Mouse (Mus musculus) hindbrain, postnatal 0 days (tissue): ENCODE data around the gene Ccdc34. TPM values are rescaled to one million over a fixed set of nuclear protein-coding genes. Genes with fewer than 3 reads are reported as not detected.

Experiments used
- ATAC-seq: fragments of 200-750 bp; cut with Nextera tagmentation; 2 replicates; pipeline ENCODE4 v1.8.0; 2017; ENCODE audit warnings: mild to moderate bottlenecking, moderate TSS enrichment, moderate library complexity
- DNase-seq: peaks from one replicate; pipeline ENCODE4 v3.0.0-alpha.2; 2015; ENCODE audit warnings: low spot score
- H3K27ac ChIP-seq: fragments of 300-500 bp; sonication (generic); 2 replicates; pipeline ENCODE4 v1.5.1; 2014; ENCODE audit warnings: mild to moderate bottlenecking
- H3K27me3 ChIP-seq: fragments of 300-500 bp; sonication (generic); 2 replicates; pipeline ENCODE4 v1.6.1; 2014; ENCODE audit warnings: low read length, mixed read lengths; ENCODE audit not compliant: insufficient read depth
- H3K36me3 ChIP-seq: fragments of 300-500 bp; sonication (generic); 2 replicates; pipeline ENCODE4 v1.6.1; 2014; ENCODE audit warnings: low read length, mixed read lengths; ENCODE audit not compliant: insufficient read depth
- H3K4me1 ChIP-seq: fragments of 300-500 bp; sonication (generic); 2 replicates; pipeline ENCODE4 v1.6.1; 2014; ENCODE audit warnings: antibody characterized with exemption, low read length, mixed read lengths; ENCODE audit not compliant: insufficient read depth
- H3K4me2 ChIP-seq: fragments of 300-500 bp; sonication (generic); 2 replicates; pipeline ENCODE4 v1.6.1; 2014; ENCODE audit warnings: low read depth, mild to moderate bottlenecking, low read length, moderate library complexity, mixed read lengths
- H3K4me3 ChIP-seq: fragments of 300-500 bp; sonication (generic); 2 replicates; pipeline ENCODE4 v1.5.1; 2014; ENCODE audit warnings: low read length
- H3K9ac ChIP-seq: fragments of 300-500 bp; sonication (generic); replicated peaks from 2 replicates; pipeline ENCODE4 v1.6.1; 2014; ENCODE audit warnings: mild to moderate bottlenecking, low read length, moderate library complexity, mixed read lengths
- H3K9me3 ChIP-seq: fragments of 300-500 bp; sonication (generic); 2 replicates; pipeline ENCODE4 v1.6.1; 2016; ENCODE audit warnings: low read length, mixed read lengths
- CTCF ChIP-seq: IDR thresholded peaks from 2 replicates; pipeline ENCODE4 v1.5.1; 2016; ENCODE audit warnings: antibody characterized with exemption, control low read depth, low read depth
- WGBS: fragments of 180-500 bp; shearing (Covaris S2); extraction: QIAGEN DNeasy Blood & Tissue Kit; methylation state at CpG from one replicate; pipeline ENCODE4 v1.1.7; 2014; 5-methylcytosine and 5-hydroxymethylcytosine counted together
- polyA plus RNA-seq: library from polyadenylated mRNA; unstranded; fragments of >200 nt; fragmentation: Nextera tagmentation; extraction: Ambion mirVana; gene quantifications from 2 replicates; pipeline ENCODE4 v1.2.1, GENCODE M21; 2015
- total RNA-seq: library from RNA; depleted of rRNA; stranded (reverse); fragments of >200 nt; gene quantifications from 2 replicates; pipeline ENCODE4 v1.2.3, GENCODE M21; 2014

Ccdc34 gene
- total and polyA plus RNA-seq, 2 experiments from 2014 or later = 18.6 to 30.2 TPM

GRCm38 (mm10) chr2:110068916-110069315, 51.3 kb downstream of the Ccdc34 start:
- DNase-seq (no peak), ATAC-seq (no peak)
- TF ChIP-seq CTCF = no peak
- no peaks in the 10 kb centered on the region for H3K36me3 ChIP-seq
- no peak overlapping the region for H3K4me2 ChIP-seq
- no peaks in the 10 kb centered on the region for H3K9me3 ChIP-seq
- H3K4me3 ChIP-seq = no peak overlapping the region
- H3K27me3 ChIP-seq = no peaks in the 10 kb centered on the region
- no peak overlapping the region for H3K9ac ChIP-seq
- H3K27ac ChIP-seq = no peak overlapping the region
- H3K4me1 ChIP-seq = no peaks in the 10 kb centered on the region

DNA sequence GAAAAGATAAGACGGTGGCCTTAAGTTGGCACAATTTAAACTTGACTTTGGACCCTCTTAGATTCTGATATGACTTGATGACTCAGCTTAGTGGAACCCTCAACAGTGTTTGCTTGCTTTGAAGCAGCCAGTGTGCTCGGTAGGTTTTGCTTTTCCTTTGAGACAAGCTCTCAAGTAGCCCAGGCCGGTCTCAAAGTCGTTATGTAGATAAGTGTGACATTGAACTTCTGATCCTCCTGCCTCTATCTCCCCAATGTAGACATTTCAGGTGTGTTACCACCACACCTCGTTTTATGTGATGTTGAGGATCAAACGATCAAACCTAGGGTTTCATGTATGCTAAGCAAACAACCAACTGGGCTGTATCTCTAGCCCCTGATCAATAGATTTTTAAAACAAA, 55.4 kb downstream of the Ccdc34 start:
- no peak overlapping the region for H3K9ac ChIP-seq
- WGBS = 90% methylated on average over 6 of the region's 6 CpGs
- H3K4me3 ChIP-seq = no peak overlapping the region
- no peaks in the 10 kb centered on the region for H3K36me3 ChIP-seq
- no peaks in the 10 kb centered on the region for H3K4me1 ChIP-seq
- no peak for TF ChIP-seq CTCF
- H3K27ac ChIP-seq = no peak overlapping the region
- H3K27me3 ChIP-seq = no peaks in the 10 kb centered on the region
- no peak for DNase-seq
- H3K9me3 ChIP-seq = no peaks in the 10 kb centered on the region
- H3K4me2 ChIP-seq = no peak overlapping the region
- no peak for ATAC-seq

- H3K27ac ChIP-seq = no peak overlapping the region
- ATAC-seq (no peak), DNase-seq (no peak)
- no peaks in the 10 kb centered on the region for H3K36me3 ChIP-seq
- H3K27me3 ChIP-seq = no peaks in the 10 kb centered on the region
- no peaks in the 10 kb centered on the region for H3K4me1 ChIP-seq
- no peaks in the 10 kb centered on the region for H3K9me3 ChIP-seq
- no peak overlapping the region for H3K9ac ChIP-seq
- H3K4me2 ChIP-seq = no peak overlapping the region
- no peak for TF ChIP-seq CTCF
- no peak overlapping the region for H3K4me3 ChIP-seq
- 94% methylated on average over 6 of the region's 6 CpGs for WGBS
Observed at GRCm38 (mm10) chr2:110074646-110075452, 57.2 kb downstream of the Ccdc34 start.

DNA sequence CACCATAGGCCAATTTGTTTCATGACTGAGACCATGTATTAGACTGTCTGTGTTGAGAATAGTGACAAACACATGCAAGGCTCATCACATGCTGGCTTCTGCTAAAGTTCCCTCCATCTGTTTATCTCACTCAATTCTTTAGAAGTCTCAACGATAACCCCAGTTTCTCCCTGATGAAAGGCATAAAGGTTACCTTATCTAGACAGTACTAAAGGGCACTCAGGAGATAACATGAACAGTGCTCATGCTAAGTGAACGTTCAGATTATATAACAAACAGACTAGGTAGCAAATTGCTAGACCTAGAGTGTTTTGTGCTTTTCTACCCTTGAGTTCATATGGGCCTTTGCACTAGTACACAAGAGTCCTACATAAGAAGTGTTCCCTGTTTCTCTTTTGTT, 59.6 kb downstream of the Ccdc34 start:
- TF ChIP-seq CTCF = no peak
- H3K36me3 ChIP-seq = no peaks in the 10 kb centered on the region
- no peak overlapping the region for H3K27ac ChIP-seq
- H3K4me3 ChIP-seq = no peak overlapping the region
- no peaks in the 10 kb centered on the region for H3K27me3 ChIP-seq
- no peak overlapping the region for H3K9ac ChIP-seq
- DNase-seq = no peak
- no peak overlapping the region for H3K4me2 ChIP-seq
- WGBS = 84% methylated on average over 2 of the region's 2 CpGs
- ATAC-seq = no peak
- no peaks in the 10 kb centered on the region for H3K9me3 ChIP-seq
- H3K4me1 ChIP-seq = no peaks in the 10 kb centered on the region

GRCm38 (mm10) chr2:110077655-110078054, 60.0 kb downstream of the Ccdc34 start:
- no peak overlapping the region for H3K4me2 ChIP-seq
- no peaks in the 10 kb centered on the region for H3K27me3 ChIP-seq
- no peaks in the 10 kb centered on the region for H3K36me3 ChIP-seq
- no peak for DNase-seq
- no peak overlapping the region for H3K4me3 ChIP-seq
- ATAC-seq = no peak
- 82% methylated on average over 2 of the region's 2 CpGs for WGBS
- H3K27ac ChIP-seq = no peak overlapping the region
- no peaks in the 10 kb centered on the region for H3K9me3 ChIP-seq
- no peaks in the 10 kb centered on the region for H3K4me1 ChIP-seq
- no peak for TF ChIP-seq CTCF
- H3K9ac ChIP-seq = no peak overlapping the region

DNA sequence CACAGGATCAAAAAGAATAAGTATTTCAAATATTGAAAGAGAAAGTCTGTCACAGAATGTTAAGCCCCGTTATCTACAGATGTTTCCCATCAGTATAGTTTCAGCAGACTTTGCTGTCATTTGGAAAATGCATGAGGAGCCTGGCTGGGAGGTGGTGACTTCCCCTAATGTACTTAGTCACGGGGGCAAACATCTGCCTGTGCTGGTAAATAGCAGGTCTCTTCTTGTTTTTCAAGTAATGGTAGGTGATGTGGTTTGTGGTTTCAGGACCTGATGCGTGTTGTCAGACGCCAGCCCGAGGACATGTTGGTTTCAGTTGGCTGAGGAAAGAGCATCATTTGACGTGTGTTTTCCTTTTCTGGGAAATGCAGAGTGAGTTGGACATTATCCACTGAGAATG, 62.9 kb downstream of the Ccdc34 start:
- H3K27me3 ChIP-seq = no peaks in the 10 kb centered on the region
- 80% methylated on average over 6 of the region's 6 CpGs for WGBS
- DNase-seq (no peak), ATAC-seq (no peak)
- no peaks in the 10 kb centered on the region for H3K36me3 ChIP-seq
- TF ChIP-seq CTCF = no peak
- no peak overlapping the region for H3K4me3 ChIP-seq
- H3K9ac ChIP-seq = no peak overlapping the region
- H3K4me2 ChIP-seq = no peak overlapping the region
- H3K27ac ChIP-seq = no peak overlapping the region
- H3K4me1 ChIP-seq = no peaks in the 10 kb centered on the region
- H3K9me3 ChIP-seq = no peaks in the 10 kb centered on the region

DNA sequence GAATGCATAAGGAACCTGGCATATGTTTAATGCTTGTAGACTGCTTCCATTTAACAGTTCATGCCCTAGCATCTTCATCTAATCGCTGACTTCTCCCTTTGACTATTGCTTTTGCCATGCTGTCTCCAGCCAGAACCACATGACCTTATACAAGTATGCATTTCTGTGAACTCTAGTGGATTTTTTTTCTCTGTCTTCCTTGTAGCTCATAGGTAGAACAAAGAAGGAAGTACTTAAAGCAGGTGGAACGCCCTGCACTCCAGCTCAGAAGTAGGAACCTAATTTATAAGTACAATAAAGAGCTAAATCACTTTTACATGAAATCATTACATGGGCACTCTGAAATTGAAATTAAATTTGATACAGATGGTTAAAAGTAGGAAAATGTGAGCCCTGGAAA, 65.4 kb downstream of the Ccdc34 start:
- H3K36me3 ChIP-seq = no peaks in the 10 kb centered on the region
- no peaks in the 10 kb centered on the region for H3K4me1 ChIP-seq
- ATAC-seq (no peak), DNase-seq (no peak)
- no peak overlapping the region for H3K4me2 ChIP-seq
- H3K27ac ChIP-seq = no peak overlapping the region
- H3K27me3 ChIP-seq = no peaks in the 10 kb centered on the region
- no peak overlapping the region for H3K4me3 ChIP-seq
- H3K9ac ChIP-seq = no peak overlapping the region
- H3K9me3 ChIP-seq = no peaks in the 10 kb centered on the region
- TF ChIP-seq CTCF = no peak
- 93% methylated on average over 2 of the region's 2 CpGs for WGBS
